Mouse (Mus musculus): Measurements from ENCODE around the gene Olfr13. TPM values are rescaled to one million over a fixed set of nuclear protein-coding genes. Genes with fewer than 3 reads are reported as not detected.

Olfr13 gene
- polyA plus RNA-seq, 1 experiment = not detected

DNA sequence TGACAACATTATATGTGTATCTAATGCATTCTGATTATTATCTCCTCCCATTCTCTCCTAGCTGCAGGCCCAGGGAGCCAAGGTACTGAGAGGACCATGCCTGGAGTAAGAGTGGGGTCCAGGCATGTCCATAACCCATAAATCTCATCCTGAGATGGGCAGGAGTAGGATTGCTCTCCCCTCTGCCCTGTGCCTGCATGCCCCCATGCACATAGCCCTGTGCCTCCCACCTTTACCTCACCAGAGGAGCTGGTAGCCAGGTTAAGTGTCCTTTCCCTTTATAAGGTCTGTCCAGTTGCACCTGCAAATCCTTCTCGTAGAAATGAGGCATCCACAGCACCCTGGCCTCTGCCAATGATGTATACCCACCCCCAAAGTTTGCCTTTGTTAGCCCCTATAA is 6.2 kb downstream of the Olfr13 start:
- no peak overlapping the region for H3K4me3 ChIP-seq
- no peak overlapping the region for H3ac ChIP-seq (ENCODE audit: control insufficient read depth, insufficient read length)
- H3K79me2 ChIP-seq (ENCODE audit: control insufficient read depth, insufficient read depth) = no peaks in the 10 kb centered on the region
- no peaks in the 10 kb centered on the region for H3K27me3 ChIP-seq (ENCODE audit: control insufficient read depth, insufficient read depth, insufficient read length)
- no peak overlapping the region for H3K4me2 ChIP-seq (ENCODE audit: low read depth)
- H3K36me3 ChIP-seq (ENCODE audit: control insufficient read depth, insufficient read depth) = no peaks in the 10 kb centered on the region
- TF ChIP-seq CEBPB (IDR thresholded peaks at IDR 0.05; ENCODE audit: insufficient read depth, poor library complexity, severe bottlenecking) (no peak), TCF12 (IDR thresholded peaks at IDR 0.05; ENCODE audit: insufficient read depth, poor library complexity, severe bottlenecking) (no peak), REST (IDR thresholded peaks at IDR 0.05; ENCODE audit: insufficient read depth, insufficient read length) (no peak), POLR2A (IDR thresholded peaks at IDR 0.05; ENCODE audit: insufficient read length, low read depth) (no peak), MAX (IDR thresholded peaks at IDR 0.05; ENCODE audit: low read depth) (no peak), MYOD1 (IDR thresholded peaks at IDR 0.05; ENCODE audit: control insufficient read depth in 1 of 3, insufficient read length in 2 of 3, low read depth in 2 of 3) (no peak), MYOG (IDR thresholded peaks at IDR 0.05; ENCODE audit: control insufficient read depth in 1 of 3, insufficient read depth in 1 of 3, insufficient read length in 2 of 3, low read depth in 2 of 3) (no peak), POLR2AphosphoS2 (IDR thresholded peaks at IDR 0.05; ENCODE audit: insufficient read length, low read depth) (no peak), TCF3 (IDR thresholded peaks at IDR 0.05; ENCODE audit: insufficient read length, low read depth) (no peak), SRF (IDR thresholded peaks at IDR 0.05; ENCODE audit: control insufficient read depth, insufficient read length, low read depth) (no peak), E2F4 (IDR thresholded peaks at IDR 0.05; ENCODE audit: insufficient read depth) (no peak), USF1 (IDR thresholded peaks at IDR 0.05; ENCODE audit: low read depth) (no peak)

GRCm38 (mm10) chr6:43178584-43179501 is 6.9 kb downstream of the Olfr13 start:
- Histone ChIP-seq H3K79me2 (ENCODE audit: control insufficient read depth, insufficient read depth) (no peaks in the 10 kb centered on the region), H3K36me3 (ENCODE audit: control insufficient read depth, insufficient read depth) (no peaks in the 10 kb centered on the region), H3K4me2 (ENCODE audit: low read depth) (no peak overlapping the region), H3K27me3 (ENCODE audit: control insufficient read depth, insufficient read depth, insufficient read length) (no peaks in the 10 kb centered on the region), H3K4me3 (no peak overlapping the region), H3ac (ENCODE audit: control insufficient read depth, insufficient read length) (no peak overlapping the region)
- no peak for TF ChIP-seq REST (IDR thresholded peaks at IDR 0.05; ENCODE audit: insufficient read depth, insufficient read length)
- no peak for TF ChIP-seq SRF (IDR thresholded peaks at IDR 0.05; ENCODE audit: control insufficient read depth, insufficient read length, low read depth)
- TF ChIP-seq MYOD1 (IDR thresholded peaks at IDR 0.05; ENCODE audit: control insufficient read depth in 1 of 3, insufficient read length in 2 of 3, low read depth in 2 of 3) = no peak
- no peak for TF ChIP-seq MYOG (IDR thresholded peaks at IDR 0.05; ENCODE audit: control insufficient read depth in 1 of 3, insufficient read depth in 1 of 3, insufficient read length in 2 of 3, low read depth in 2 of 3)
- TF ChIP-seq USF1 (IDR thresholded peaks at IDR 0.05; ENCODE audit: low read depth) = no peak

DNA sequence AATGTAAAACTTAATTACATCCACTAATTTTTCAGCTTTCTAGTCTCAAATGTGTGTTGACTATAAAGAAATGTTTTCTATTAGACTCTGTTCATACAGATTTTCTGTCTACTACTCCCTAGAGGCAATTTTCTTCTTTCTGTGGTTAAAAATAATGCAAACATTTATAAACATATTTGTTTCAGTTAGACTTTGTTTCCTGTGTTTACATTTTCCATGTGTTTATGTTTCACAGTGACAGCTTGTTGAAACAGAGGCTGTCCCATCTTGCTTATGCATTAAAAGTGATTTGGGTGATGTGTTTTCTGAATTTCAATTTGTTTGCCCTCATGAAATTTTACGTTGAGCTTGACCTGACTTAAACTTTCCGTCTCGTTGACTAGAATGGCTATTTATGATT is 19.0 kb downstream of the Olfr13 start:
- Histone ChIP-seq H3K36me3 (ENCODE audit: control insufficient read depth, insufficient read depth) (no peaks in the 10 kb centered on the region), H3ac (ENCODE audit: control insufficient read depth, insufficient read length) (no peak overlapping the region), H3K4me2 (ENCODE audit: low read depth) (no peak overlapping the region), H3K4me3 (no peak overlapping the region), H3K27me3 (ENCODE audit: control insufficient read depth, insufficient read depth, insufficient read length) (no peaks in the 10 kb centered on the region), H3K79me2 (ENCODE audit: control insufficient read depth, insufficient read depth) (no peaks in the 10 kb centered on the region)
- TF ChIP-seq POLR2A (IDR thresholded peaks at IDR 0.05; ENCODE audit: insufficient read length, low read depth) = no peak
- TF ChIP-seq TCF3 (IDR thresholded peaks at IDR 0.05; ENCODE audit: insufficient read length, low read depth) = no peak
- TF ChIP-seq SRF (IDR thresholded peaks at IDR 0.05; ENCODE audit: control insufficient read depth, insufficient read length, low read depth) = no peak
- TF ChIP-seq POLR2AphosphoS2 (IDR thresholded peaks at IDR 0.05; ENCODE audit: insufficient read length, low read depth) = no peak
- TF ChIP-seq MYOD1 (IDR thresholded peaks at IDR 0.05; ENCODE audit: control insufficient read depth in 1 of 3, insufficient read length in 2 of 3, low read depth in 2 of 3) = no peak
- no peak for TF ChIP-seq E2F4 (IDR thresholded peaks at IDR 0.05; ENCODE audit: insufficient read depth)
- no peak for TF ChIP-seq MAX (IDR thresholded peaks at IDR 0.05; ENCODE audit: low read depth)
- TF ChIP-seq CEBPB (IDR thresholded peaks at IDR 0.05; ENCODE audit: insufficient read depth, poor library complexity, severe bottlenecking) = no peak
- TF ChIP-seq USF1 (IDR thresholded peaks at IDR 0.05; ENCODE audit: low read depth) = no peak
- no peak for TF ChIP-seq TCF12 (IDR thresholded peaks at IDR 0.05; ENCODE audit: insufficient read depth, poor library complexity, severe bottlenecking)
- TF ChIP-seq MYOG (IDR thresholded peaks at IDR 0.05; ENCODE audit: control insufficient read depth in 1 of 3, insufficient read depth in 1 of 3, insufficient read length in 2 of 3, low read depth in 2 of 3) = no peak
- TF ChIP-seq REST (IDR thresholded peaks at IDR 0.05; ENCODE audit: insufficient read depth, insufficient read length) = no peak

GRCm38 (mm10) chr6:43196781-43197180 is 24.8 kb downstream of the Olfr13 start, which contains the start of gene Olfr435:
Olfr435 (plus strand) TSS chr6:43197146.
- H3K36me3 ChIP-seq (ENCODE audit: control insufficient read depth, insufficient read depth) = no peaks in the 10 kb centered on the region
- H3K4me3 ChIP-seq = no peak within 1 kb of the TSS
- H3K4me2 ChIP-seq (ENCODE audit: low read depth) = no peak within 1 kb of the TSS
- no peaks in the 10 kb centered on the region for H3K27me3 ChIP-seq (ENCODE audit: control insufficient read depth, insufficient read depth, insufficient read length)
- no peak within 1 kb of the TSS for H3ac ChIP-seq (ENCODE audit: control insufficient read depth, insufficient read length)
- no peaks in the 10 kb centered on the region for H3K79me2 ChIP-seq (ENCODE audit: control insufficient read depth, insufficient read depth)
- TF ChIP-seq POLR2AphosphoS2 (IDR thresholded peaks at IDR 0.05; ENCODE audit: insufficient read length, low read depth) (no peak), TCF12 (IDR thresholded peaks at IDR 0.05; ENCODE audit: insufficient read depth, poor library complexity, severe bottlenecking) (no peak), SRF (IDR thresholded peaks at IDR 0.05; ENCODE audit: control insufficient read depth, insufficient read length, low read depth) (no peak), E2F4 (IDR thresholded peaks at IDR 0.05; ENCODE audit: insufficient read depth) (no peak), TCF3 (IDR thresholded peaks at IDR 0.05; ENCODE audit: insufficient read length, low read depth) (no peak), MYOD1 (IDR thresholded peaks at IDR 0.05; ENCODE audit: control insufficient read depth in 1 of 3, insufficient read length in 2 of 3, low read depth in 2 of 3) (no peak), MAX (IDR thresholded peaks at IDR 0.05; ENCODE audit: low read depth) (no peak), POLR2A (IDR thresholded peaks at IDR 0.05; ENCODE audit: insufficient read length, low read depth) (no peak), MYOG (IDR thresholded peaks at IDR 0.05; ENCODE audit: control insufficient read depth in 1 of 3, insufficient read depth in 1 of 3, insufficient read length in 2 of 3, low read depth in 2 of 3) (no peak), CEBPB (IDR thresholded peaks at IDR 0.05; ENCODE audit: insufficient read depth, poor library complexity, severe bottlenecking) (no peak), REST (IDR thresholded peaks at IDR 0.05; ENCODE audit: insufficient read depth, insufficient read length) (no peak), USF1 (IDR thresholded peaks at IDR 0.05; ENCODE audit: low read depth) (no peak)
